Mouse (Mus musculus) right cerebral cortex, adult 2 months (tissue): ENCODE data around the gene Slc6a6.

ENCODE experiments used
- DNase-seq, 2 experiments: peaks; one replicate each; pipeline ENCODE4 v3.0.0; 2021 to 2022; ENCODE audit warnings: low spot score in 2 of 2

The Slc6a6 gene

GRCm38 (mm10) chr6:91720588-91721214 is 36.8 kb downstream of the Slc6a6 start:
- no peak for DNase-seq

GRCm38 (mm10) chr6:91721215-91721701 is 37.4 kb downstream of the Slc6a6 start:
- no peak for DNase-seq

DNA sequence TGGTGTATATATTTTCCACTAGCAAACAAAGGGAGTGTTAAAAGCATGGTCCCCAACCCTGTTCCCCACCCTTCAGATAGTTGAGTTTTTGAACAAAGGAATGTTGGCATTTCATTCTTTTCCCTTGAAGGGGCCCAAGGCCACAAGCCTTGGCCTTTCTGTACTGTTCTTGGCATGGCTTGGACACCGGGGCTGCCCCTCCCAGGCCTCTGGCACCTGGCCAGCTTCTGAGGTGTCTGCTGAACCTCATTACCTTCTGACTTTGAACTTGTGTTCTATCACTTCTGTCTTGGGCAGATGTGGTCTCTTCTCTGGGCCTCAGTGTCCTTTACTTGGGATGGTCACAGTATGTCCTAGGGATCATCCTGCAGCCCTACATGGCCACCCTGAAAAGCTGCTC is 43.5 kb downstream of the Slc6a6 start:
- DNase-seq, result no peak

GRCm38 (mm10) chr6:91728939-91729619 is 45.2 kb downstream of the Slc6a6 start:
- DNase-seq, result no peak

DNA sequence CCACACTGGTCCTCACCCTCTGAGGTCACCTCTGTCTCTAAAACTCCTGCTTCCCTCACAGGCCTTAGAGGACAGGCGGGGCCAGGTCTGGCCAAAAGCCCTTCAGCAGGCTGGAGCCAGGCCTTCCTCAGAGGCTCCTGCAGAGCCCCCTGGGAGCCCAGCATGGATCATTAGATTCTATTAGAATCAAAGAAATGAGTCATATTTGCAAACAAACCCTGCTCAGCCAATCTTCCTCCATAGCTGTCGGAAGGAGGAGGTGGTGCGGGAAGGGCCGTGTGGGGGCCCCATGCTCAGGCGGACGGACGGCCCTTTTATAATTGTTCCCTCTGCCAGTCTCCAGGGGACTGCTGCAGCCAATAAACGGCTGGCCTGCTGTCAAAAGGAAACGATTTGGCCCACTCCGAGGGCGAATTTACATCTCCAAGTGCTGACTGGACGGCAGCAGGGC is 45.8 kb downstream of the Slc6a6 start:
- peak; percentile 48 to 63 for DNase-seq

DNA sequence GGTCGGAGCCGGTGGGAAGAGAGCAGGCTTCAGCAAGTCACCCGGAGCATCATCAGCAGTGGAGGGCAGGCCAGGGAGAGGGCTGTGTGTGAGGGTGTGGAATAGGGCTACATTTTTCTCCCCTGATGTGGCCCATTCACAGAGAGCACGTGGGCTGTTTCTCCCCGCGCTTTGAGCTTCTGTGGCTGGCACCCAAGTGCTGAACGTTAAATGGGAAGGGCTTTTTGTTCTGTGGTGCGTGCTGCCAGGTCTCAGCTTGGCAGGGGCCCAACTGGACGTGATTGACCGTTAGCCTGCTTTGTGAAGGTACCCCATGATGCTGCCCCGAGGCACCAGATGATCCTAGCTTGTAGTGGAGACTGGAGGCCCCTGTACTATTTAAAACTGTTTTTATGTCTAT is 48.3 kb downstream of the Slc6a6 start:
- DNase-seq, result peak; percentile 29 to 47

DNA sequence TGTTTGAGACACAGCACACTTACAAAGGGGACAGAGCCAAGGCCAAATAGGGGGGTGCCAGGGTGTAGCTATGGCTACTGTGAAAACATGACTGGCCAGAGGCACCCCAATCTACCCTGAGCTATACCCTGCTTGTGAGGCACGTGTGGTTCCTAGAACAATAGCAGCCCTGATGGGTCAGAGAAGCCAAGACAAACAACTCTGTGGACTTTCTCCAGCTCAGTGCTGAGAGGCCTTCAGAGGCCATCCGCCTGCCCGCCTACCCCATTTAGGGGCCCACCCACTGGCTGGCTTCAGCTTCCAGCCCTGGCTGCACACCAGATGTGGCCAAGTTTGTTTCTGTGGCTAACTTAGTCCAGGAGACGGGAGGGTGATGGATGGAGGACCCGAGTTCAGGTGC is 52.6 kb downstream of the Slc6a6 start:
- no peak for DNase-seq

DNA sequence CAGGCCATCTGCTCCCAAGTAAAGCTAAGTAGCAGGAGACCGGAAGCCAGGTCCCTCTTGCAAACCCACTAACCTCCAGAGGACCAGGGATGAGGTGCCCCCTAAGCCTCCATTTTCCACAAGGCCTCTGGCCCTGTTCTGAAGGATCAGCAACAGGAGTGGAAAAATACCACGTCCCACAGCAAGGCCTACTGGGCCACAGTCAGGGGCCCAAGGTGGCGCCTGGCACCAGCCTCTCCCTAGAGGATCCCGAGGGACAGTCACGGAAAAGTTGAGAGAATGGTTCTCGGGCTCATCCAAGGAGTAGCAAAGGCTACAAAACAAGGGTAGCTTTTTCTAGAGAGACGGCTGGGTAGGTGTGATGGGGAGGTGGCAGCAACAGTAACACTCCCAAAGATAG is 53.6 kb downstream of the Slc6a6 start:
- DNase-seq, result no peak

- DNase-seq, result no peak
Measured at GRCm38 (mm10) chr6:91738058-91738457, 54.2 kb downstream of the Slc6a6 start.

DNA sequence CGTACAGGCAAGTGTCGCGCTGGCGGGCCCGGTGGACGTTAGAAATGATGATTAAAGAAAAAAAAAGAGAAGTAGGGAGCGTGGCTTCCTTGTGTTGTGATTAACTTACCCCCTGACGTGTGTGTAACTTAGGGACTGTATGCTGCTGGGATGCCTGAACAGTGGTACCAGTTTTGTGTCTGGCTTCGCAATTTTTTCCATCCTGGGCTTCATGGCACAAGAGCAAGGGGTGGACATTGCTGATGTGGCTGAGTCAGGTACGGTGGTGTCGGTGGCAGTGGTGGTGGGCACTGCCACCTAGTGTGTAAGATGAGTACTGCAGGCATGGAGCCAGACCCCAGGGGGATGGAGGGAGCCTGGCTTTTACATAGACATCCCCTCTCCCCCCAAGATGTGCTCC is 57.2 kb downstream of the Slc6a6 start:
- DNase-seq, result peak; percentile 62 to 67

GRCm38 (mm10) chr6:91742466-91742865 is 58.6 kb downstream of the Slc6a6 start:
- no peak for DNase-seq

GRCm38 (mm10) chr6:91742995-91743394 is 59.1 kb downstream of the Slc6a6 start:
- no peak for DNase-seq

DNA sequence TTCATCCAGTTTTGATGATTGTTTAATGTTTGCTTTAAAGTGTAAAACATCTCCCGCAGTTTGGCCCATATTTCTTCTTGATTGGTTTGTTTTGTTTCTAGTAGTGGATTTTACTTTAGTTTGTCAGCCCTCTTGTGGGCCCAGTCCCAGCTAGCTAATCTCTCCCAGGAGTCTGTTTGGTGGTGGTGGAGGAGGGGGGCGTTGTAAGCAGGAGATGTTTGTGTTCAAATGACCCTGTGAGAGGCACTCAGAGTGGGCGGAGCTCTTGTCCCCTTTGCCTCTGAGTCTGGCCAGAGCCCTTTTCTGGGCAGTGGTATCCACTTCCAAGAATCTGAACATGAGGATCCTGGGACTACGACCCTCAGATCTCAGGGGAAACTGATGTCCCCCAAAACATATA is 60.0 kb downstream of the Slc6a6 start:
- DNase-seq, result no peak

- no peak for DNase-seq
Measured at GRCm38 (mm10) chr6:91745246-91745645, 61.4 kb downstream of the Slc6a6 start.

GRCm38 (mm10) chr6:91745947-91746582 is 62.2 kb downstream of the Slc6a6 start:
- DNase-seq, result no peak

DNA sequence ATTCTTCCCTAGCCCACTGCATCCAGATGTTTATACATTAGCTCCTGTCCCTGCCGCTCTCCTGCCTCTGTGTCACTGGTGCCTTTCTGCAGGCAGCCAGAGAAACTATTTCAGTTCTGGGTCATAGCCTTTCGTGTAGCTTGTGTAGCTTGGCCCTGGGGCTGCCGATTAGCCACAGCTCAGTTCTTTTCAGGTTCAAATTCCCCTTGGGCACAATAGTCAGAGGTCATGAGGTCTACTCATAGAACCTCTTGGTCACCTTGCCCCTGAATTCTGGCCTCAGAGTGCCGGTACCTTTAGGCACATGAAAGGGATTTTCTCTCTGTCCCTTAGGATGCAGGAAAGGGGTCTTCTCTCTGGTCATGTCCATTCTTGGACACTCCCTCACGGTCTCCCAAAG is 62.9 kb downstream of the Slc6a6 start:
- DNase-seq, result no peak

GRCm38 (mm10) chr6:91750976-91751375 is 67.1 kb downstream of the Slc6a6 start:
- DNase-seq, result no peak

GRCm38 (mm10) chr6:91752884-91753283 is 69.0 kb downstream of the Slc6a6 start:
- no peak for DNase-seq

GRCm38 (mm10) chr6:91754098-91754497 is 70.2 kb downstream of the Slc6a6 start:
- DNase-seq, result peak; percentile 48 to 59

- no peak for DNase-seq
Measured at GRCm38 (mm10) chr6:91754845-91755244, 71.0 kb downstream of the Slc6a6 start.

- no peak for DNase-seq
Measured at GRCm38 (mm10) chr6:91762051-91762742, 78.3 kb downstream of the Slc6a6 start.

DNA sequence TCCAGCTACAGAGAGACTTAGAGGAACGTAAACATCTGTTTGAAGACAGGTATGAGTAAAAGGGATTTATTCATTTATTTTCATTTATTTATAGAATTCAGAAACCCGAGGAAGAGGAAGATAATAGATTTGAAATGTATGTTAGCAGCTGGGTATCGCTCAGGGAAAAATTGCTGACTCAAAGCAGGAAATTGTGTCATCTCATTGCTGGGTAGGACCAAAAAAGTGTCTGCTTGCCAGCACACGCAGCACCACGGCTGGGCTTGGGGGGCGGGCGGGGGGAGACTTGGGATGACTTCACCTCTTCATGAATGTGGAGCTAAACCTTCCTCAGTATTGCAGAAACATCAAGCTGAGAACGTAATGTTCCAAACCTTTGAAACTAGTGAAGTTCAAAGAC is 83.7 kb downstream of the Slc6a6 start:
- DNase-seq, result no peak
